Mouse (Mus musculus) C2C12 (cell line): ENCODE results near the gene Cel.

Experiments
- CEBPB ChIP-seq: IDR thresholded peaks from one replicate; pipeline ENCODE4 v1.6.1; 2011; ENCODE audit warnings: low read depth, mild to moderate bottlenecking, control low read depth, moderate library complexity
- CTCF ChIP-seq: IDR thresholded peaks from one replicate; pipeline ENCODE4 v1.5.1; 2011; ENCODE audit not compliant: control insufficient read depth, insufficient read depth, insufficient read length
- FOSL1 ChIP-seq: IDR thresholded peaks from one replicate; pipeline ENCODE4 v1.8.0; 2011; ENCODE audit warnings: mild to moderate bottlenecking, low read length; ENCODE audit not compliant: poor library complexity, insufficient read depth, severe bottlenecking
- MAX ChIP-seq: IDR thresholded peaks from one replicate; pipeline ENCODE4 v1.6.1; 2011; ENCODE audit warnings: mild to moderate bottlenecking, control low read depth
- MYOD1 ChIP-seq: IDR thresholded peaks from one replicate; pipeline ENCODE4 v1.6.1; 2011; ENCODE audit warnings: low read depth; ENCODE audit not compliant: control insufficient read depth, insufficient read length
- MYOG ChIP-seq: IDR thresholded peaks from one replicate; pipeline ENCODE4 v1.6.1; 2011; ENCODE audit not compliant: control insufficient read depth, insufficient read length; ENCODE audit errors: extremely low read depth
- USF1 ChIP-seq: IDR thresholded peaks from one replicate; pipeline ENCODE4 v1.6.1; 2011; ENCODE audit warnings: low read depth, mild to moderate bottlenecking, control low read depth, moderate library complexity

DNA sequence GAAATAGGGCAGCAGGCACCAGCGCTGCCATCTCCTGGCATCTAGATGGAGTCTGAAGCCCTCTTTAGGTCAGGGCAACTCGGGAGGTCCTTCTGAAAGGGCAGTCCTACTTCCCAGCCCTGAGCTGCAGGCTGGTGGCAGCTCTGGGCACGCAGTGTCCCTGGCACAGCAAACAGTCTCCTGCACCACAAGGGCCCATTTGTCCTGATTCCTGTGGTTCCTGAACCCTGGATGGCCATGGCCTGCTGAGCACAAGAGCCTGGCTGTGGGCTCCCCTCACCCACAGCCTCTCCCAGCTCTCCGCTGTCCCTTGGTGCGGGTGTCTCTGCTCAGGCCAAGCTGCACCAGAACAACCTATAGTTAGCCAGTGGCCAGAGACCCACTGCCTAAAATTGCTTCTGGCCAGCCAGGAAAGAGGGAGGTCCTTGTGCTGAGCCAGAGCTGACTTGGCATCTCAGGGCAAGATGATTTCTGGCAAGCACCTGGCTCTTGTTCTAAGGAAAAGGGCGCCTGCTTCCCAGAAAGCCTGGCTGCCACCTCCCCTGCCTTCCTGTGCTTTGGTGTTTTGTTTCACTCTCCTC lies 41.5 kb downstream of the Cel start:
- no peak for TF ChIP-seq CTCF
- TF ChIP-seq USF1 = no peak
- TF ChIP-seq MAX = no peak
- no peak for TF ChIP-seq CEBPB
- TF ChIP-seq FOSL1 = no peak
- no peak for TF ChIP-seq MYOD1
- no peak for TF ChIP-seq MYOG
